In the genomic region with DNA sequence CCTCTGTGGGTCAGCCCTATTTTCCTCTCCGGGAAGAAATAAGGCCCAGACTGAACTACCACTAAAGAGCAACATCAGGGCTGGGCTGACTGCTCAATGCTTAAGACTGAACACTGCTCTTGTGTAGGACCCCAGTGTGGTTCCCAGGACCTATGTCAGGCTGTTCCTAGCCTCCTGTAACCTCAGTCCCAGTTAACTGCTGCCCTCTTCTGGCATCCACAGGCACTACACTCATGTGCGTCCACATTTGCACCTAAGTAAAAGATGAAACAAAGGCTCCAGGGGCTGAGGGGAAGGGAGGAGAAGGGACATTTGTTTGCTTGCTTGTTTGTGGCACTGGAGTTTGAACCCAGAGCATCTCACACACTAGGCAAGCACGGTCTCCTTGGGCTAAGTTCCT, we compare ENCODE assay signal across 9 mouse cellular contexts. TPM values are rescaled to one million over a fixed set of nuclear protein-coding genes. Genes with fewer than 3 reads are reported as not detected.
DNase-seq lines count a peak whose midpoint lies in the region; ATAC-seq and TF ChIP-seq lines count a peak whose summit lies in the region.
"Had no signal": no experiment of that assay in that cellular context is flagged by ENCODE, and none has a peak within 500 bp of the region (broad histone marks: within the 10 kb centered on the region; RNA-seq: fewer than 3 reads in every experiment).

No protein-coding gene starts in this region.

- no peak overlapping the region for H3K9ac ChIP-seq in liver, adult 2 months (ENCODE audit: low read depth, low read length)
- H3K9ac ChIP-seq in liver, embryonic 11.5 days (ENCODE audit: low read depth, low read length) = no peak overlapping the region
- H3K9ac ChIP-seq in ES-E14 (ENCODE audit: insufficient read depth, low read depth, low read length, poor library complexity, severe bottlenecking) = no peak overlapping the region
- H3K9ac ChIP-seq in lung, postnatal 0 days (replicated peaks; ENCODE audit: low read depth) = no peak overlapping the region
- H3K9ac ChIP-seq: embryonic facial prominence, embryonic 13.5 days; liver, embryonic 15.5 days had no signal

- H3K27ac ChIP-seq in liver, adult 2 months (replicated peaks; ENCODE audit: insufficient read depth, low read depth, low read length) = no peak overlapping the region
- H3K27ac ChIP-seq in liver, embryonic 11.5 days (ENCODE audit: low read depth, low read length) = no peak overlapping the region
- H3K27ac ChIP-seq in ES-E14 (ENCODE audit: insufficient read depth, low read depth, low read length, poor library complexity, severe bottlenecking) = no peak overlapping the region
- no peak overlapping the region for H3K27ac ChIP-seq in bone marrow macrophage, adult 2 months (ENCODE audit: insufficient read depth, low read depth, low read length)
- H3K27ac ChIP-seq in lung, postnatal 0 days (ENCODE audit: low read length) = no peak overlapping the region
- H3K27ac ChIP-seq: embryonic facial prominence, embryonic 13.5 days; liver, embryonic 15.5 days had no signal

- WGBS in liver, adult 2 months = 87% methylated on average over 3 of the region's 3 CpGs
- WGBS in liver, embryonic 11.5 days = 68% methylated on average over 3 of the region's 3 CpGs
- WGBS in lung, postnatal 0 days = 80% methylated on average over 3 of the region's 3 CpGs

- peaks cover 5% of the 10 kb centered on the region; the same call in 1 of the 2 replicates for H3K4me1 ChIP-seq in liver, adult 2 months (ENCODE audit: control insufficient read depth, insufficient read depth, low read length)
- H3K4me1 ChIP-seq in liver, embryonic 11.5 days (replicated peaks; ENCODE audit: control insufficient read depth, insufficient read depth, low read length) = peaks cover 5% of the 10 kb centered on the region
- peaks cover 4% of the 10 kb centered on the region in 2 experiments; a peak in 1 of 4 replicates for H3K4me1 ChIP-seq in ES-E14 (ENCODE audit: control insufficient read depth in 2 of 2, insufficient read depth in 2 of 2, low read length in 2 of 2, poor library complexity in 1 of 2)
- no peaks in the 10 kb centered on the region for H3K4me1 ChIP-seq in bone marrow macrophage, adult 2 months (ENCODE audit: control insufficient read depth, insufficient read depth, low read length)
- peaks cover 4% of the 10 kb centered on the region for H3K4me1 ChIP-seq in lung, postnatal 0 days (ENCODE audit: insufficient read depth, low read depth, low read length)

- ATAC-seq in liver, embryonic 11.5 days (replicated peaks; ENCODE audit: low FRiP score) = no peak
- no peak for ATAC-seq in lung, postnatal 0 days
- no peak for ATAC-seq in frontal cortex, adult (ENCODE audit: low TSS enrichment)

- no peak for TF ChIP-seq EP300 in lung, postnatal 0 days (IDR thresholded peaks at IDR 0.05)

- no peak for TF ChIP-seq POLR2A in liver, adult 2 months (IDR thresholded peaks at IDR 0.05; ENCODE audit: extremely low read depth, insufficient read depth, low read length)
- TF ChIP-seq POLR2A in bone marrow macrophage, adult 2 months (IDR thresholded peaks at IDR 0.05; ENCODE audit: borderline replicate concordance, low read depth, low read length) = no peak

- peak; percentile 58; the same call in 1 of the 2 replicates for TF ChIP-seq CTCF in liver, adult 2 months (IDR thresholded peaks at IDR 0.05; ENCODE audit: low read depth, low read length)
- TF ChIP-seq CTCF in bone marrow macrophage, adult 2 months (IDR thresholded peaks at IDR 0.05; ENCODE audit: low read depth, low read length) = peak; percentile 6; the same call in 1 of the 2 replicates
- peak; percentile 68 for TF ChIP-seq CTCF in lung, postnatal 0 days (IDR thresholded peaks at IDR 0.05)

- DNase-seq in liver, adult 2 months (ENCODE audit: extremely low read depth, low read depth, low spot score) = peak; percentile 25
- no peak for DNase-seq in liver, embryonic 11.5 days (ENCODE audit: low spot score)
- peak; percentile 94 for DNase-seq in ES-E14 (ENCODE audit: low read depth, low spot score)
- DNase-seq in lung, postnatal 0 days (ENCODE audit: low spot score) = no peak
- DNase-seq in right cerebral cortex, postnatal 25 days = no peak

- H3K9me3 ChIP-seq in liver, embryonic 11.5 days (ENCODE audit: control insufficient read depth, low read length) = no peaks in the 10 kb centered on the region; the same call in 1 of the 2 replicates
- no peaks in the 10 kb centered on the region for H3K9me3 ChIP-seq in ES-E14 (ENCODE audit: control insufficient read depth, insufficient read depth, low read depth, low read length)
- no peaks in the 10 kb centered on the region for H3K9me3 ChIP-seq in lung, postnatal 0 days (ENCODE audit: low read length)
- H3K9me3 ChIP-seq: embryonic facial prominence, embryonic 13.5 days; liver, embryonic 15.5 days had no signal

- in situ Hi-C loops in ES-E14 (cut with MboI; ENCODE audit: low sequenced_read_pairs in 2 of 2, unreplicated experiment in 2 of 2) = loop anchor here (25.0 kb wide), 1 partner anchor 417 kb away; a partner anchor contains a TSS

- no peaks in the 10 kb centered on the region for H3K36me3 ChIP-seq in liver, adult 2 months (ENCODE audit: control insufficient read depth, insufficient read depth, low read length)
- H3K36me3 ChIP-seq in liver, embryonic 11.5 days (ENCODE audit: control insufficient read depth, insufficient read depth, low read length) = no peaks in the 10 kb centered on the region
- H3K36me3 ChIP-seq in ES-E14 (ENCODE audit: control insufficient read depth, insufficient read depth, low read length, poor library complexity, severe bottlenecking) = no peaks in the 10 kb centered on the region
- H3K36me3 ChIP-seq in lung, postnatal 0 days (ENCODE audit: insufficient read depth, low read length) = no peaks in the 10 kb centered on the region
- H3K36me3 ChIP-seq: embryonic facial prominence, embryonic 13.5 days; liver, embryonic 15.5 days had no signal

- no peaks in the 10 kb centered on the region for H3K79me2 ChIP-seq in liver, adult 2 months (ENCODE audit: control insufficient read depth, insufficient read depth, low read length)

- no peak overlapping the region for H3K4me3 ChIP-seq in liver, adult 2 months (ENCODE audit: insufficient read depth, low read depth, low read length)
- no peak overlapping the region for H3K4me3 ChIP-seq in liver, embryonic 11.5 days (ENCODE audit: low read depth, low read length)
- H3K4me3 ChIP-seq in ES-E14 (ENCODE audit: insufficient read depth in 1 of 2, low read depth in 1 of 2, low read length in 2 of 2, poor library complexity in 1 of 2, severe bottlenecking in 1 of 2) = no peak overlapping the region
- no peak overlapping the region for H3K4me3 ChIP-seq in bone marrow macrophage, adult 2 months (ENCODE audit: insufficient read depth, low read length)
- no peak overlapping the region for H3K4me3 ChIP-seq in lung, postnatal 0 days (ENCODE audit: low read depth, low read length)
- H3K4me3 ChIP-seq: embryonic facial prominence, embryonic 13.5 days; liver, embryonic 15.5 days had no signal

- no peak overlapping the region for H3K4me2 ChIP-seq in liver, embryonic 11.5 days
- H3K4me2 ChIP-seq in lung, postnatal 0 days (replicated peaks; ENCODE audit: low read depth, low read length) = no peak overlapping the region

- no peaks in the 10 kb centered on the region for H3K27me3 ChIP-seq in liver, adult 2 months (ENCODE audit: control insufficient read depth, insufficient read depth, low read length)
- peaks cover 6% of the 10 kb centered on the region for H3K27me3 ChIP-seq in liver, embryonic 11.5 days (replicated peaks; ENCODE audit: control insufficient read depth, insufficient read depth, low read length)
- H3K27me3 ChIP-seq in lung, postnatal 0 days (replicated peaks; ENCODE audit: insufficient read depth, low read length) = no peaks in the 10 kb centered on the region

TF ChIP-seq in ES-E14, 5 proteins besides CTCF, POLR2A, EP300 and RAD21:
- TF ChIP-seq CHD2 (IDR thresholded peaks at IDR 0.05; ENCODE audit: low read depth, low read length) = no peak
- peak; percentile 90 for TF ChIP-seq ZC3H11A (IDR thresholded peaks at IDR 0.05; ENCODE audit: borderline replicate concordance, low read depth, low read length)
TF ChIP-seq in ES-E14: peak in this region for 1.

RNA-seq across cellular contexts. Expression of a gene that starts 39.8 kb away (rescaled TPM):
- 0.92 and 1.1 TPM in 2 replicates for total RNA-seq in liver, adult 2 months (2014; rRNA removed)
- 5.0 and 6.9 TPM in 2 replicates for polyA plus RNA-seq in liver, adult 2 months (2012; rRNA removed)
- polyA plus RNA-seq in liver, embryonic 11.5 days (2014; fragmentation: Nextera tagmentation; extraction: Ambion mirVana) = 11.6 and 14.6 TPM in 2 replicates
- total RNA-seq in ES-E14 (2012; rRNA removed) = 12.5 and 14.5 TPM in 2 replicates
- 0.42 and 0.61 TPM in 2 replicates for polyA plus RNA-seq in bone marrow macrophage, adult 2 months (2012; ENCODE audit: insufficient read depth, insufficient read length, missing spikeins)
- polyA plus RNA-seq in lung, postnatal 0 days (2015; fragmentation: Nextera tagmentation; extraction: Ambion mirVana) = 17.5 and 18.6 TPM in 2 replicates

Comparison
In these comparisons a context has a peak if more than half of its experiments do, and no peak if none do; other contexts are left out.
1. DNase-seq: peak in liver, adult 2 months (single experiment) and ES-E14 (single experiment); none in liver, embryonic 11.5 days (single experiment), lung, postnatal 0 days (single experiment) and right cerebral cortex, postnatal 25 days (single experiment).
2. CTCF ChIP-seq: peak in every context shown above with its lines; median percentile 68 in lung, postnatal 0 days; 58 in liver, adult 2 months; 6 in bone marrow macrophage, adult 2 months.